22 mouse cellular contexts compared by ENCODE assay signal in genomic region chr13:108647239-108647638, GRCm38 (mm10).
A peak's percentile ranks its signal among the peaks of the same experiment; 100 is the strongest.
DNase-seq lines count a peak whose midpoint lies in the region; ATAC-seq and TF ChIP-seq lines count a peak whose summit lies in the region.
"Had no signal": no experiment of that assay in that cellular context is flagged by ENCODE, and none has a peak within 500 bp of the region (broad histone marks: within the 10 kb centered on the region; RNA-seq: fewer than 3 reads in every experiment).

No protein-coding gene starts in this region.

- TF ChIP-seq CTCF in heart, postnatal 0 days (IDR thresholded peaks at IDR 0.05; ENCODE audit: low read depth): no peak
- no peak for TF ChIP-seq CTCF in testis, adult 2 months (IDR thresholded peaks at IDR 0.05; ENCODE audit: control insufficient read depth, insufficient read depth, insufficient replicate concordance, low read depth, low read length)

- no peak overlapping the region for H3K9ac ChIP-seq in heart, postnatal 0 days (replicated peaks; ENCODE audit: low read depth, low read length)
- H3K9ac ChIP-seq in liver, embryonic 13.5 days: no peak overlapping the region
- H3K9ac ChIP-seq: embryonic facial prominence, embryonic 12.5 days; forebrain, embryonic 13.5 days; hindbrain, embryonic 15.5 days; limb, embryonic 13.5 days; midbrain, embryonic 15.5 days had no signal

- no peak overlapping the region for H3K4me2 ChIP-seq in heart, postnatal 0 days (ENCODE audit: low read depth, low read length)
- peak overlapping the region; percentile 28; the same call in 1 of the 2 replicates for H3K4me2 ChIP-seq in liver, embryonic 13.5 days
- H3K4me2 ChIP-seq: embryonic facial prominence, embryonic 12.5 days; forebrain, embryonic 13.5 days; hindbrain, embryonic 15.5 days; limb, embryonic 13.5 days; midbrain, embryonic 15.5 days had no signal

- no peaks in the 10 kb centered on the region for H3K27me3 ChIP-seq in heart, postnatal 0 days (ENCODE audit: control insufficient read depth, insufficient read depth, low read length)
- no peaks in the 10 kb centered on the region for H3K27me3 ChIP-seq in testis, adult 2 months (ENCODE audit: control insufficient read depth, insufficient read depth, low read length)
- H3K27me3 ChIP-seq in liver, embryonic 13.5 days: no peaks in the 10 kb centered on the region
- H3K27me3 ChIP-seq: embryonic facial prominence, embryonic 12.5 days; forebrain, embryonic 13.5 days; hindbrain, embryonic 15.5 days; limb, embryonic 13.5 days; midbrain, embryonic 15.5 days had no signal

- no peaks in the 10 kb centered on the region for H3K36me3 ChIP-seq in heart, postnatal 0 days (replicated peaks; ENCODE audit: control insufficient read depth, insufficient read depth, low read length)
- H3K36me3 ChIP-seq in testis, adult 2 months (ENCODE audit: control insufficient read depth, insufficient read depth, low read length): no peaks in the 10 kb centered on the region
- H3K36me3 ChIP-seq in liver, embryonic 13.5 days: no peaks in the 10 kb centered on the region
- H3K36me3 ChIP-seq: embryonic facial prominence, embryonic 12.5 days; hindbrain, embryonic 15.5 days; limb, embryonic 13.5 days; midbrain, embryonic 15.5 days had no signal

- no peaks in the 10 kb centered on the region for H3K4me1 ChIP-seq in heart, postnatal 0 days (ENCODE audit: control insufficient read depth, insufficient read depth)
- H3K4me1 ChIP-seq in testis, adult 2 months (ENCODE audit: control insufficient read depth, insufficient read depth, low read length): peaks cover 9% of the 10 kb centered on the region
- 0 out of 2 replicates have a peak, but pooled peaks cover 6% of the 10 kb centered on the region for H3K4me1 ChIP-seq in liver, embryonic 13.5 days (replicated peaks)
- H3K4me1 ChIP-seq: embryonic facial prominence, embryonic 12.5 days; forebrain, embryonic 13.5 days; hindbrain, embryonic 15.5 days; limb, embryonic 13.5 days; midbrain, embryonic 15.5 days had no signal

- TF ChIP-seq EP300 in heart, postnatal 0 days (IDR thresholded peaks at IDR 0.05; ENCODE audit: low read depth): no peak

- TF ChIP-seq POLR2A in testis, adult 2 months (IDR thresholded peaks at IDR 0.05; ENCODE audit: control insufficient read depth, low read depth, low read length): no peak

- WGBS in heart, postnatal 0 days: 40% methylated on average over 11 of the region's 11 CpGs
- WGBS in liver, embryonic 13.5 days (ENCODE audit: insufficient replicate concordance): 8% methylated on average over 11 of the region's 11 CpGs

- H3K27ac ChIP-seq in heart, postnatal 0 days (ENCODE audit: low read depth): no peak overlapping the region
- 0 out of 2 replicates have a peak overlapping the region, but pooled peaks have one; percentile 26 for H3K27ac ChIP-seq in testis, adult 2 months (ENCODE audit: control insufficient read depth, insufficient read depth, low read depth, low read length)
- H3K27ac ChIP-seq in liver, embryonic 13.5 days: no peak overlapping the region
- H3K27ac ChIP-seq: embryonic facial prominence, embryonic 12.5 days; forebrain, embryonic 13.5 days; hindbrain, embryonic 15.5 days; limb, embryonic 13.5 days; midbrain, embryonic 15.5 days had no signal

- DNase-seq in heart, postnatal 0 days (ENCODE audit: low spot score): peak; percentile 21
- DNase-seq in heart, adult 8-10 months (ENCODE audit: low spot score): no peak
- no peak for DNase-seq in testis, postnatal 14 days (ENCODE audit: low spot score)
- DNase-seq in liver, embryonic 13.5 days: peak; percentile 1
- DNase-seq in kidney, adult 9 months: no peak
- no peak for DNase-seq in kidney, adult 18-20 months
- DNase-seq: adrenal gland, postnatal 10 days; cerebellum, adult 9-11 months; gastrocnemius, postnatal 14 days; heart, postnatal 14 days; kidney, postnatal 10 days had no signal

- H3K9me3 ChIP-seq in heart, postnatal 0 days (replicated peaks; ENCODE audit: control insufficient read depth, low read length): no peaks in the 10 kb centered on the region
- no peaks in the 10 kb centered on the region for H3K9me3 ChIP-seq in liver, embryonic 13.5 days (replicated peaks)
- H3K9me3 ChIP-seq: embryonic facial prominence, embryonic 12.5 days; forebrain, embryonic 13.5 days; hindbrain, embryonic 15.5 days; limb, embryonic 13.5 days; midbrain, embryonic 15.5 days had no signal

- H3K4me3 ChIP-seq in heart, postnatal 0 days (ENCODE audit: low read depth, low read length): no peak overlapping the region
- peak overlapping the region; percentile 14; the same call in 1 of the 2 replicates for H3K4me3 ChIP-seq in testis, adult 2 months (ENCODE audit: control insufficient read depth, low read depth, low read length)
- no peak overlapping the region for H3K4me3 ChIP-seq in liver, embryonic 13.5 days (replicated peaks)
- H3K4me3 ChIP-seq: embryonic facial prominence, embryonic 12.5 days; erythroblast, embryonic 14.5 days; forebrain, embryonic 13.5 days; hindbrain, embryonic 15.5 days; limb, embryonic 13.5 days; midbrain, embryonic 15.5 days; myocyte had no signal

- ATAC-seq in heart, postnatal 0 days (ENCODE audit: insufficient read depth, low read depth): peak; percentile 41; the same call in 1 of the 2 replicates
- ATAC-seq in liver, embryonic 13.5 days (ENCODE audit: low read depth): peak; percentile 51; the same call in 1 of the 2 replicates
- ATAC-seq: activated CD4-positive, CD25-positive, alpha-beta regulatory T cell, adult 4 months; forebrain, embryonic 13.5 days; intestine, postnatal 0 days; lung, postnatal 0 days; midbrain, embryonic 15.5 days had no signal

Comparison
In these comparisons a context has a peak if more than half of its experiments do, and no peak if none do; other contexts are left out.
1. DNase-seq: peak in heart, postnatal 0 days (single experiment) and liver, embryonic 13.5 days (single experiment); none in heart, adult 8-10 months (single experiment), testis, postnatal 14 days (single experiment), kidney, adult 9 months (single experiment) and kidney, adult 18-20 months (single experiment).